Mouse (Mus musculus): ENCODE measurements around the gene Hnf1a.

Hnf1a gene

GRCm38 (mm10) chr5:114979250-114980121 lies 8.6 kb upstream of the Hnf1a start:
- DNase-seq (ENCODE audit: low read depth, low spot score): peak; percentile 85

- DNase-seq (ENCODE audit: low read depth, low spot score): peak; percentile 91
Observed at GRCm38 (mm10) chr5:114978888-114979249, 8.0 kb upstream of the Hnf1a start.

- DNase-seq (ENCODE audit: low read depth, low spot score): no peak
Observed at GRCm38 (mm10) chr5:114978473-114978872, 7.6 kb upstream of the Hnf1a start.

- no peak for DNase-seq (ENCODE audit: low read depth, low spot score)
Observed at GRCm38 (mm10) chr5:114976935-114977334, 6.0 kb upstream of the Hnf1a start.

- peak; percentile 43 for DNase-seq (ENCODE audit: low read depth, low spot score)
Observed at GRCm38 (mm10) chr5:114973131-114973530, 2.2 kb upstream of the Hnf1a start.

- peak; percentile 91 for DNase-seq (ENCODE audit: low read depth, low spot score)
Observed at GRCm38 (mm10) chr5:114972201-114972600, 1.3 kb upstream of the Hnf1a start.

- no peak for DNase-seq (ENCODE audit: low read depth, low spot score)
Observed at GRCm38 (mm10) chr5:114969609-114970215, 1.2 kb downstream of the Hnf1a start.

- peak; percentile 45 for DNase-seq (ENCODE audit: low read depth, low spot score)
Observed at GRCm38 (mm10) chr5:114969064-114969463, 1.8 kb downstream of the Hnf1a start.

- no peak for DNase-seq (ENCODE audit: low read depth, low spot score)
Observed at GRCm38 (mm10) chr5:114968651-114969050, 2.2 kb downstream of the Hnf1a start.

GRCm38 (mm10) chr5:114967523-114968268 lies 3.2 kb downstream of the Hnf1a start:
- no peak for DNase-seq (ENCODE audit: low read depth, low spot score)

GRCm38 (mm10) chr5:114964967-114965898 lies 5.7 kb downstream of the Hnf1a start:
- DNase-seq (ENCODE audit: low read depth, low spot score): no peak

GRCm38 (mm10) chr5:114964315-114964966 lies 6.5 kb downstream of the Hnf1a start:
- no peak for DNase-seq (ENCODE audit: low read depth, low spot score)

- no peak for DNase-seq (ENCODE audit: low read depth, low spot score)
Observed at GRCm38 (mm10) chr5:114961590-114962360, 9.1 kb downstream of the Hnf1a start.

- DNase-seq (ENCODE audit: low read depth, low spot score): no peak
Observed at GRCm38 (mm10) chr5:114958069-114958468, 12.8 kb downstream of the Hnf1a start.

- no peak for DNase-seq (ENCODE audit: low read depth, low spot score)
Observed at GRCm38 (mm10) chr5:114953326-114953725, 17.6 kb downstream of the Hnf1a start.

- no peak for DNase-seq (ENCODE audit: low read depth, low spot score)
Observed at GRCm38 (mm10) chr5:114951279-114951880, 19.5 kb downstream of the Hnf1a start.

- DNase-seq (ENCODE audit: low read depth, low spot score): no peak
Observed at GRCm38 (mm10) chr5:114950669-114951068, 20.2 kb downstream of the Hnf1a start.

- DNase-seq (ENCODE audit: low read depth, low spot score): no peak
Observed at GRCm38 (mm10) chr5:114949812-114950211, 21.1 kb downstream of the Hnf1a start.

GRCm38 (mm10) chr5:114949316-114949715 lies 21.6 kb downstream of the Hnf1a start:
- DNase-seq (ENCODE audit: low read depth, low spot score): no peak

GRCm38 (mm10) chr5:114948891-114949290 lies 22.0 kb downstream of the Hnf1a start:
- no peak for DNase-seq (ENCODE audit: low read depth, low spot score)

Measured in R1 (cell line).